Mouse (Mus musculus): ENCODE results near the gene Lhfp. TPM values are rescaled to one million over a fixed set of nuclear protein-coding genes. Genes with fewer than 3 reads are reported as not detected.

Lhfp gene
- polyA plus RNA-seq, 1 experiment from 2014 or later, result 51.2 TPM

GRCm38 (mm10) chr3:53289589-53290219, 248.4 kb downstream of the Lhfp start:
- ATAC-seq (ENCODE audit: insufficient read depth, low FRiP score), result no peak
- H3K9me3 ChIP-seq (replicated peaks; ENCODE audit: control insufficient read depth, low read length), result no peaks in the 10 kb centered on the region
- no peak overlapping the region for H3K4me2 ChIP-seq (ENCODE audit: low read depth, low read length)
- peak overlapping the region; percentile 10; the same call in 1 of the 2 replicates for H3K27ac ChIP-seq (ENCODE audit: low read length)
- H3K27me3 ChIP-seq (ENCODE audit: control insufficient read depth, insufficient read depth, low read length), result no peaks in the 10 kb centered on the region
- no peaks in the 10 kb centered on the region for H3K36me3 ChIP-seq (ENCODE audit: control insufficient read depth, insufficient read depth, low read length)
- H3K9ac ChIP-seq (ENCODE audit: low read length), result no peak overlapping the region
- WGBS, result 53% methylated on average over 14 of the region's 14 CpGs
- H3K4me3 ChIP-seq (replicated peaks; ENCODE audit: low read length), result no peak overlapping the region
- H3K4me1 ChIP-seq (ENCODE audit: control insufficient read depth, insufficient read depth, low read length), result peaks cover 7% of the 10 kb centered on the region

GRCm38 (mm10) chr3:53291185-53291584, 249.9 kb downstream of the Lhfp start:
- Histone ChIP-seq H3K4me1 (ENCODE audit: control insufficient read depth, insufficient read depth, low read length) (peaks cover 7% of the 10 kb centered on the region), H3K4me3 (replicated peaks; ENCODE audit: low read length) (no peak overlapping the region), H3K27ac (ENCODE audit: low read length) (no peak overlapping the region), H3K9ac (ENCODE audit: low read length) (no peak overlapping the region), H3K4me2 (ENCODE audit: low read depth, low read length) (no peak overlapping the region), H3K27me3 (ENCODE audit: control insufficient read depth, insufficient read depth, low read length) (no peaks in the 10 kb centered on the region), H3K9me3 (replicated peaks; ENCODE audit: control insufficient read depth, low read length) (no peaks in the 10 kb centered on the region), H3K36me3 (ENCODE audit: control insufficient read depth, insufficient read depth, low read length) (no peaks in the 10 kb centered on the region)
- no peak for ATAC-seq (ENCODE audit: insufficient read depth, low FRiP score)
- WGBS, result 96% methylated on average over 3 of the region's 3 CpGs

GRCm38 (mm10) chr3:53291945-53292344, 250.6 kb downstream of the Lhfp start:
- no peak overlapping the region for H3K9ac ChIP-seq (ENCODE audit: low read length)
- H3K36me3 ChIP-seq (ENCODE audit: control insufficient read depth, insufficient read depth, low read length), result no peaks in the 10 kb centered on the region
- 0 out of 2 replicates have a peak, but pooled peaks have one; percentile 68 for ATAC-seq (ENCODE audit: insufficient read depth, low FRiP score)
- 47% methylated on average over 1 of the region's 1 CpGs for WGBS
- H3K4me3 ChIP-seq (replicated peaks; ENCODE audit: low read length), result no peak overlapping the region
- H3K4me2 ChIP-seq (ENCODE audit: low read depth, low read length), result no peak overlapping the region
- no peaks in the 10 kb centered on the region for H3K27me3 ChIP-seq (ENCODE audit: control insufficient read depth, insufficient read depth, low read length)
- peaks cover 7% of the 10 kb centered on the region for H3K4me1 ChIP-seq (ENCODE audit: control insufficient read depth, insufficient read depth, low read length)
- H3K27ac ChIP-seq (ENCODE audit: low read length), result no peak overlapping the region
- H3K9me3 ChIP-seq (replicated peaks; ENCODE audit: control insufficient read depth, low read length), result no peaks in the 10 kb centered on the region

DNA sequence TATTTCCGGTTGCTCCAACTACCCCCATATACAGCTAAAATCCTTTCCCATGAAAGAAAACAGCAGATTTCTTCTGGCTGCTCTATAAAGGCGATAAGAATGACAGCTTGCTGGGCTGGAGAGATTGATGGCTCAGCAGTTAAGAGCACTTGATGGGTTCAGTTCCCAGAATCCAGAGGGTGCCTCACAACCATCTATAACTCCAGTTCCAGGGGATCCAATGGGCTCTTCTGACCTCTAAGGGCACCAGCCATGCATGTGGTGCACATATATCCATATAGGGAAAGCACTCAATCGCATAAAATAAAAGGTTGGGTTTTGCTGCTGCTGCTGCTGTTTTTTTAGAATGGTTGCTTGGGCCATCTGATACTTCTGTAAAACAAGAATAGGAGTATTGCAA, 251.1 kb downstream of the Lhfp start:
- Histone ChIP-seq H3K4me1 (ENCODE audit: control insufficient read depth, insufficient read depth, low read length) (peaks cover 7% of the 10 kb centered on the region), H3K4me2 (ENCODE audit: low read depth, low read length) (no peak overlapping the region), H3K27me3 (ENCODE audit: control insufficient read depth, insufficient read depth, low read length) (no peaks in the 10 kb centered on the region), H3K27ac (ENCODE audit: low read length) (no peak overlapping the region), H3K4me3 (replicated peaks; ENCODE audit: low read length) (no peak overlapping the region), H3K9ac (ENCODE audit: low read length) (no peak overlapping the region), H3K9me3 (replicated peaks; ENCODE audit: control insufficient read depth, low read length) (no peaks in the 10 kb centered on the region), H3K36me3 (ENCODE audit: control insufficient read depth, insufficient read depth, low read length) (no peaks in the 10 kb centered on the region)
- no peak for ATAC-seq (ENCODE audit: insufficient read depth, low FRiP score)
- WGBS, result 41% methylated on average over 3 of the region's 3 CpGs

GRCm38 (mm10) chr3:53292979-53293378, 251.7 kb downstream of the Lhfp start:
- Histone ChIP-seq H3K4me2 (ENCODE audit: low read depth, low read length) (no peak overlapping the region), H3K4me1 (ENCODE audit: control insufficient read depth, insufficient read depth, low read length) (peaks cover 7% of the 10 kb centered on the region), H3K4me3 (replicated peaks; ENCODE audit: low read length) (no peak overlapping the region), H3K9me3 (replicated peaks; ENCODE audit: control insufficient read depth, low read length) (no peaks in the 10 kb centered on the region), H3K27me3 (ENCODE audit: control insufficient read depth, insufficient read depth, low read length) (no peaks in the 10 kb centered on the region), H3K36me3 (ENCODE audit: control insufficient read depth, insufficient read depth, low read length) (no peaks in the 10 kb centered on the region), H3K27ac (ENCODE audit: low read length) (no peak overlapping the region), H3K9ac (ENCODE audit: low read length) (no peak overlapping the region)
- WGBS, result 73% methylated on average over 4 of the region's 4 CpGs
- ATAC-seq (ENCODE audit: insufficient read depth, low FRiP score), result no peak

GRCm38 (mm10) chr3:53293901-53294433, 252.6 kb downstream of the Lhfp start:
- no peak overlapping the region for H3K4me3 ChIP-seq (replicated peaks; ENCODE audit: low read length)
- no peaks in the 10 kb centered on the region for H3K9me3 ChIP-seq (replicated peaks; ENCODE audit: control insufficient read depth, low read length)
- H3K27me3 ChIP-seq (ENCODE audit: control insufficient read depth, insufficient read depth, low read length), result no peaks in the 10 kb centered on the region
- ATAC-seq (ENCODE audit: insufficient read depth, low FRiP score), result no peak
- no peak overlapping the region for H3K4me2 ChIP-seq (ENCODE audit: low read depth, low read length)
- peaks cover 7% of the 10 kb centered on the region for H3K4me1 ChIP-seq (ENCODE audit: control insufficient read depth, insufficient read depth, low read length)
- 42% methylated on average over 4 of the region's 4 CpGs for WGBS
- no peaks in the 10 kb centered on the region for H3K36me3 ChIP-seq (ENCODE audit: control insufficient read depth, insufficient read depth, low read length)
- H3K9ac ChIP-seq (ENCODE audit: low read length), result no peak overlapping the region
- no peak overlapping the region for H3K27ac ChIP-seq (ENCODE audit: low read length)

DNA sequence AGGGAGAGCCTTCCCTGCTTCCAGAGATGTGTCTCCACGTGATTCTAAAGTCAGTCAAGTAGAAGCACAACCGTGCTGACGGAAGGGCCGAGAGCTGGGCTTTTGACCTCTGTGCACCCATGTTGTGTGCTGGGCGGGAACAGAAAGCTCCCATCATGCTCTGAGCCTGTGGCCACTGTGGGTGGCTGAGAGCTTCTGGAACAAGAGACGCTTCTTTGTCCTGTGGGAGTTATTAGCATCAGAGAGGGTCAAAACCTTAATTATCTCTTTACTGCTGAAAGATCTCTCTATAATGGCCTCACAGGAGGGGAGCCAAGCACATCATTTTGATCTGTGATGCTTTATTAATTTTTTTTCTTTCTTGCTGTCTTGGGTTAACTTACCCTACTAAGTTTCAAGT, 253.5 kb downstream of the Lhfp start:
- no peak overlapping the region for H3K4me3 ChIP-seq (replicated peaks; ENCODE audit: low read length)
- H3K9ac ChIP-seq (ENCODE audit: low read length), result no peak overlapping the region
- H3K27ac ChIP-seq (ENCODE audit: low read length), result no peak overlapping the region
- no peak overlapping the region for H3K4me2 ChIP-seq (ENCODE audit: low read depth, low read length)
- no peak for ATAC-seq (ENCODE audit: insufficient read depth, low FRiP score)
- peaks cover 7% of the 10 kb centered on the region for H3K4me1 ChIP-seq (ENCODE audit: control insufficient read depth, insufficient read depth, low read length)
- H3K27me3 ChIP-seq (ENCODE audit: control insufficient read depth, insufficient read depth, low read length), result no peaks in the 10 kb centered on the region
- H3K9me3 ChIP-seq (replicated peaks; ENCODE audit: control insufficient read depth, low read length), result no peaks in the 10 kb centered on the region
- WGBS, result 69% methylated on average over 6 of the region's 6 CpGs
- H3K36me3 ChIP-seq (ENCODE audit: control insufficient read depth, insufficient read depth, low read length), result no peaks in the 10 kb centered on the region

DNA sequence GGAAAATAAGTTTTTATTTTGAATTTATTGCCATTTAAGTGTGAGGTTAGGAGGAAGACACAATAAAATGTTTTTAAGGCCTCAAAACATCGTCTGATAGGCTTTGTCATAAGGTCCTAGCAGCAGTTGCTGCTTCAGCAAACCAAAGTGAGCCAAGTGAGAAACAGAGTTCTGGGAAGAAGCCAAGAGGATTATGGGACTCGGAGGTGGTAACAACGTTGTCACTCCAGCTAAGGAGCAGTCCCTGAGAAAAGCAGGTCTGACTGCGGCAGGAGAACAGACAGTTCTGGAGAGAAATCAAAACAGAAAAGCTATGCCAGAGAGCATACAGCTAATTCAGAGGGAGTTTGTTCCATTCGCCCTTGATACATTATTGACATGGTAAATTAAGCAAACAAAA, 260.5 kb downstream of the Lhfp start:
- no peak overlapping the region for H3K4me3 ChIP-seq (replicated peaks; ENCODE audit: low read length)
- peaks cover 6% of the 10 kb centered on the region; the same call in 1 of the 2 replicates for H3K9me3 ChIP-seq (replicated peaks; ENCODE audit: control insufficient read depth, low read length)
- H3K4me1 ChIP-seq (ENCODE audit: control insufficient read depth, insufficient read depth, low read length), result peaks cover 4% of the 10 kb centered on the region; the same call in 1 of the 2 replicates
- WGBS, result 51% methylated on average over 5 of the region's 5 CpGs
- no peak overlapping the region for H3K4me2 ChIP-seq (ENCODE audit: low read depth, low read length)
- ATAC-seq (ENCODE audit: insufficient read depth, low FRiP score), result no peak
- no peaks in the 10 kb centered on the region for H3K27me3 ChIP-seq (ENCODE audit: control insufficient read depth, insufficient read depth, low read length)
- no peak overlapping the region for H3K27ac ChIP-seq (ENCODE audit: low read length)
- no peaks in the 10 kb centered on the region for H3K36me3 ChIP-seq (ENCODE audit: control insufficient read depth, insufficient read depth, low read length)
- H3K9ac ChIP-seq (ENCODE audit: low read length), result no peak overlapping the region

- Histone ChIP-seq H3K4me3 (replicated peaks; ENCODE audit: low read length) (no peak overlapping the region), H3K27me3 (ENCODE audit: control insufficient read depth, insufficient read depth, low read length) (no peaks in the 10 kb centered on the region), H3K4me2 (ENCODE audit: low read depth, low read length) (no peak overlapping the region), H3K27ac (ENCODE audit: low read length) (no peak overlapping the region), H3K4me1 (ENCODE audit: control insufficient read depth, insufficient read depth, low read length) (peaks cover 4% of the 10 kb centered on the region; the same call in 1 of the 2 replicates), H3K9me3 (replicated peaks; ENCODE audit: control insufficient read depth, low read length) (peaks cover 6% of the 10 kb centered on the region; the same call in 1 of the 2 replicates), H3K36me3 (ENCODE audit: control insufficient read depth, insufficient read depth, low read length) (no peaks in the 10 kb centered on the region), H3K9ac (ENCODE audit: low read length) (no peak overlapping the region)
- 84% methylated on average over 4 of the region's 4 CpGs for WGBS
- ATAC-seq (ENCODE audit: insufficient read depth, low FRiP score), result no peak
Measured at GRCm38 (mm10) chr3:53304123-53304900, 263.0 kb downstream of the Lhfp start.

Measured in stomach, embryonic 16.5 days (tissue).